Mouse (Mus musculus) cortical plate, adult 2 months (tissue): Measurements from ENCODE around the gene Hist1h4f.
A peak's percentile ranks its signal among the peaks of the same experiment; 100 is the strongest.
"Not testable (repeated sequence)": the region's sequence is repeated elsewhere in the genome, so short reads cannot be mapped to it uniquely, and the experiment has no call there.

ENCODE experiments used
- CTCF ChIP-seq: fragments of 200-500 bp; IDR thresholded peaks from 2 replicates; pipeline ENCODE4 v1.5.1; 2011; ENCODE audit warnings: mild to moderate bottlenecking, control low read depth, low read length; ENCODE audit not compliant: insufficient read depth; ENCODE audit errors: extremely low read depth
- POLR2A ChIP-seq: fragments of 200-500 bp; IDR thresholded peaks from 2 replicates; pipeline ENCODE4 v1.6.1; 2011; ENCODE audit warnings: mild to moderate bottlenecking, low read length, control low read depth; ENCODE audit not compliant: insufficient read depth; ENCODE audit errors: extremely low read depth

GRCm38 (mm10) chr13:23585442-23586098 is 34.1 kb upstream of the Hist1h4f start:
- peak; percentile 91 for TF ChIP-seq POLR2A
- not testable (repeated sequence) for TF ChIP-seq CTCF
